Mouse (Mus musculus) midbrain, embryonic 10.5 days (tissue): ENCODE data around the gene Smco4. TPM values are rescaled to one million over a fixed set of nuclear protein-coding genes. Genes with fewer than 3 reads are reported as not detected.
"Not testable (repeated sequence)": the region's sequence is repeated elsewhere in the genome, so short reads cannot be mapped to it uniquely, and the experiment has no call there.

Experiments
- DNase-seq: peaks from one replicate; pipeline ENCODE4 v3.0.0-alpha.2; 2017; ENCODE audit warnings: low spot score
- H3K27ac ChIP-seq: fragments of 300-500 bp; sonication (generic); replicated peaks from 2 replicates; pipeline ENCODE4 v1.5.1; 2016; ENCODE audit warnings: mild to moderate bottlenecking
- H3K27me3 ChIP-seq: fragments of 300-500 bp; sonication (generic); 2 replicates; pipeline ENCODE4 v1.6.1; 2016; ENCODE audit warnings: low read depth, mild to moderate bottlenecking; ENCODE audit not compliant: poor library complexity, severe bottlenecking
- H3K36me3 ChIP-seq: fragments of 300-500 bp; sonication (generic); 2 replicates; pipeline ENCODE4 v1.6.1; 2016; ENCODE audit warnings: mild to moderate bottlenecking, moderate library complexity
- H3K4me1 ChIP-seq: fragments of 300-500 bp; sonication (generic); 2 replicates; pipeline ENCODE4 v1.6.1; 2016
- H3K4me3 ChIP-seq: fragments of 300-500 bp; sonication (generic); 2 replicates; pipeline ENCODE4 v1.5.1; 2016; ENCODE audit warnings: mild to moderate bottlenecking, moderate library complexity
- H3K9me3 ChIP-seq: fragments of 300-500 bp; sonication (generic); replicated peaks from 2 replicates; pipeline ENCODE4 v1.6.1; 2016; ENCODE audit warnings: mild to moderate bottlenecking
- whole genome bisulfite sequencing: fragments of 180-500 bp; shearing (Covaris S2); methylation state at CpG from one replicate; pipeline ENCODE4 v1.1.7; 2016; 5-methylcytosine and 5-hydroxymethylcytosine counted together
- polyA plus RNA-seq: library from polyadenylated mRNA; unstranded; fragments of >200 nt; fragmentation: Nextera tagmentation; extraction: Ambion mirVana; gene quantifications from 2 replicates; pipeline ENCODE4 v1.2.1, GENCODE M21; 2016

The Smco4 gene
- polyA plus RNA-seq, 1 experiment from 2014 or later = 1.3 TPM

DNA sequence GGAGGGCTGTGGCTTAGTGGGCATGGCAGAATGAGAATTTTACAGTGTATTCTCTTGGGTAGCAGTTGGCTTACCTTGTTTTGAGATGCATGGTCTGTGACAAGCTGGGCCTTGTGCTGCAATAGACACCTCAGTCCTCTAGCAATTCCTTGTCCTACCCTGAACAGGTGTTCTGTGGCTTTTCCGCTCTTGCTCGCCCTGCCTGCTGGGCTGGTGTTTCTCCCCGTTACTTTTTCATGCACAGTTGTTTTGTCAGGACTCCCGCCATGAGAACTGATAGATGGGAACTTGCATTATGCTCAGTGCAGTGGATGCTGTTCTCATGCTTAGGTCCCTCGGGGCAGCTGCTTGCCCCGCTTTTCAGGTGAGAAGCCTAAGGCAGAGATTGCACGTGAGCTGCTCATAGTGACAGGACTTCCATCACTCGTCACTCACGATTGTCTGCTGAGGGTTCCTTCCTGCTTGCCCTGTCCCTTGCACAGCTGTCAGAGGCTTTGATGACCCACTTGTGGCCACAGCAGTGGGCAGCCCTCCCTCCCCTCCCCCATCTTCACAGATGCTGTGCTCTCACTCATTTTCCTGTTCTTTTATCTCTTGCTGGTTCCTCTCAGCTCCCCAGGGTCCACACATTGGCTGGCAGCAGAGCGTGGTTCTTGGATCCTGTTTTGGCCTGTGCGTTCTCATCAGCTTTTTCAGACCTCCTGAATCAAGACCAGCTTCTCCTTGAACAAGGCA, 40.3 kb downstream of the Smco4 start:
- Histone ChIP-seq H3K27ac (no peak overlapping the region), H3K36me3 (0 out of 2 replicates have a peak, but pooled peaks cover 6% of the 10 kb centered on the region), H3K9me3 (no peaks in the 10 kb centered on the region), H3K4me3 (no peak overlapping the region), H3K4me1 (peaks cover 32% of the 10 kb centered on the region), H3K27me3 (no peaks in the 10 kb centered on the region)
- no peak for DNase-seq
- WGBS = 84% methylated on average over 11 of the region's 11 CpGs

DNA sequence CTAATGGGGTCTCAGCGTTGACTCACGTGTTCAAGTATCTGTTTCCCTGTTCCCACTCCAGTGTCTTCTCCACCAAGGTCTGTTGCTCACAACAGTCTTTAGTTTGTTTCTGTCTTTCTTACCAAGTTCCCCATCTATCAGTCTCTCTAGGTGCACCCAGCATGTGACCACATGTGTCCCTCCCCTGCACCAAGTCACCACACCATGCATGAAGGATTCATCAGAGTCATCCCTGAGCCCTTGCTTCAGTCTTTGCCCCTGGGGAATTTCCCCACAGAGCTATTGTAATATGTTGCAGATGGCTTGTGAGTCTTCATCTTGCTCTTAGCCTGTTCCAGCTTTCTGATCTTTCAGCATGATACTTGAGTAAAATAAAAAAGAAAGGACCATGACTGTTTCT, 40.9 kb downstream of the Smco4 start:
- H3K36me3 ChIP-seq = 0 out of 2 replicates have a peak, but pooled peaks cover 6% of the 10 kb centered on the region
- no peaks in the 10 kb centered on the region for H3K27me3 ChIP-seq
- WGBS = 94% methylated on average over 2 of the region's 2 CpGs
- no peaks in the 10 kb centered on the region for H3K9me3 ChIP-seq
- no peak overlapping the region for H3K27ac ChIP-seq
- H3K4me3 ChIP-seq = no peak overlapping the region
- peaks cover 27% of the 10 kb centered on the region for H3K4me1 ChIP-seq
- no peak for DNase-seq

DNA sequence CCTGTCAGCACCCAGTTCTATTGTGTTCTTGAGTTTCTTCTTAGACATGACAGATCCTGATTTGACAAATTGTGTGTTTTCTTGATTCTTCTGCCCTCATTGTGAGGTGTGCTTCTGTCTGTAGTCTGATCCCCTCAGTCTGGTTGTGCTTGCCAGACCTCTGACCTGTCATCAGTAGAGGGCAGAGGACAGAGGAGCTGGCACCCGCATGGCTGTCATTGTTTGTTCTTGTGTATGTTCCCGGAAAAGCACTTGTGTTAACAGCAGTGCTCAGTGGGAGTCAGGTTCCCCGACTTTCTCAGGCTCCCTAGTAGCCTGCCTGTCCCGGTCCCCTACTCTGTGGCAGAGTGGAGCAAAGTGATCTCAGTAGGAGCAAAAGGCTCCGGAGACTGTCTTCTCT, 42.2 kb downstream of the Smco4 start:
- 0 out of 2 replicates have a peak overlapping the region, but pooled peaks have one; percentile 46 for H3K27ac ChIP-seq
- no peak for DNase-seq
- H3K36me3 ChIP-seq = peaks cover 14% of the 10 kb centered on the region; the same call in 1 of the 2 replicates
- no peak overlapping the region for H3K4me3 ChIP-seq
- peaks cover 23% of the 10 kb centered on the region for H3K4me1 ChIP-seq
- H3K27me3 ChIP-seq = no peaks in the 10 kb centered on the region
- H3K9me3 ChIP-seq = no peaks in the 10 kb centered on the region
- 66% methylated on average over 5 of the region's 5 CpGs for WGBS

DNA sequence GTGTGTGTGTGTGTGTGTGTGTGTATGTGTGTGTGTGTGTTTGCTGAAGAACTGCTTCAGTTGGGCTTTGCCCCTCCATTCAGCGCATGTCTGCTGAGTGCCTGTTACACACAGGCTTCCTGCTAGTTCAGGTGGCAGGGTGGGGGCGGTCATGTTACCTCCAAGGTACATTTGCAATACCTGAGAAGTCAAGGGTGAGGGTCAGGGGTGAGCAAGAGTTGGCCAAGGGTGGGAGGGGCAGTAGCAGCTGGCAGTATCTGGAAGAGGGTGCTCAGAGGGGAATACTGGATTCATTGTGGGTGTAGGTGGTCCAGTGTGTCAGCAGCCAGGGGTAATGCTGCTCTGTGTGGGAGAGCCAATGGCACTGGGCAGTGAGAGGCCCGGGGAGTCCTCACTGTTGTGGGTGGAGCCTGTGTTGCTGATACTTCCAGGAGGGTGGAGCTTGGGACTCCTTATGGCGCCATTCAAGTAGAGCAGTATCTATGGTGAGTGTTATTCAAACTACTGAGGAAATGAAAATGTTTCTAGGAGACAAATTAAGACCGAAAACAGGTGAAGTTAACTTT, 43.7 kb downstream of the Smco4 start:
- H3K27ac ChIP-seq = no peak overlapping the region
- no peaks in the 10 kb centered on the region for H3K27me3 ChIP-seq
- H3K4me3 ChIP-seq = no peak overlapping the region
- DNase-seq = no peak
- peaks cover 23% of the 10 kb centered on the region for H3K4me1 ChIP-seq
- H3K9me3 ChIP-seq = no peaks in the 10 kb centered on the region
- 91% methylated on average over 5 of the region's 5 CpGs for WGBS
- H3K36me3 ChIP-seq = peaks cover 16% of the 10 kb centered on the region; the same call in 1 of the 2 replicates

- H3K27me3 ChIP-seq = no peaks in the 10 kb centered on the region
- peaks cover 16% of the 10 kb centered on the region; the same call in 1 of the 2 replicates for H3K36me3 ChIP-seq
- H3K9me3 ChIP-seq = no peaks in the 10 kb centered on the region
- no peak overlapping the region for H3K27ac ChIP-seq
- peaks cover 23% of the 10 kb centered on the region for H3K4me1 ChIP-seq
- H3K4me3 ChIP-seq = no peak overlapping the region
- no peak for DNase-seq
- 94% methylated on average over 3 of the region's 3 CpGs for WGBS
These were observed 44.3 kb downstream of the Smco4 start for GRCm38 (mm10) chr9:15537455-15538048.

DNA sequence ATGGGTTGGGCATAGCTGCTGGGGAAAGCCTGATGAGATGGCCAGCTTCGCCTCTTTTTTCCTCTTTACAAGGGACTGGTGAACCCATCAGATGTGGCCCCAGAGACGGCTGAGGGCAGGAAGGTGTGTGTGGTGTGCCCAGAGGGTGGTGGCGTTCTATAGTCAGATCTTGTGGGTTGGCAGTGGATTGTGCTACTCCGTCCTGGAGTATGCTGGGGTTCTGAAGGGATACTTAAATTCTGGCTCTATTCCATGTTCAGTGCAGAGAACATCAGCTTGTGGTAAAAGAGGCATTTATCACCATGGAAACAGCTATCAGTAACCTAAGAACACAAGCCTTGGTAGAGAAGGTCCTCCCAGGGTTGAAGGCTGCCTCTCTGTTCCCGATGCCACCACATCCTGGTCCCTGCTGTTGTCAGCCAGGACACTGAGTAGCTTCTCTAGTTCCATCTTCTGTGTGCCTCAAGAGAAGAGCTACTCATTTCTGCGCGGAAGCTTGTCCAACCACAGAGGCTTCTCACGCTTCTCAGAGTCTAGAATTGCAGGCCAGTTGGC, 45.8 kb downstream of the Smco4 start:
- DNase-seq = no peak
- peaks cover 16% of the 10 kb centered on the region; the same call in 1 of the 2 replicates for H3K36me3 ChIP-seq
- H3K4me1 ChIP-seq = peaks cover 15% of the 10 kb centered on the region
- H3K27ac ChIP-seq = no peak overlapping the region
- no peaks in the 10 kb centered on the region for H3K9me3 ChIP-seq
- WGBS = 95% methylated on average over 8 of the region's 8 CpGs
- no peaks in the 10 kb centered on the region for H3K27me3 ChIP-seq
- H3K4me3 ChIP-seq = no peak overlapping the region

DNA sequence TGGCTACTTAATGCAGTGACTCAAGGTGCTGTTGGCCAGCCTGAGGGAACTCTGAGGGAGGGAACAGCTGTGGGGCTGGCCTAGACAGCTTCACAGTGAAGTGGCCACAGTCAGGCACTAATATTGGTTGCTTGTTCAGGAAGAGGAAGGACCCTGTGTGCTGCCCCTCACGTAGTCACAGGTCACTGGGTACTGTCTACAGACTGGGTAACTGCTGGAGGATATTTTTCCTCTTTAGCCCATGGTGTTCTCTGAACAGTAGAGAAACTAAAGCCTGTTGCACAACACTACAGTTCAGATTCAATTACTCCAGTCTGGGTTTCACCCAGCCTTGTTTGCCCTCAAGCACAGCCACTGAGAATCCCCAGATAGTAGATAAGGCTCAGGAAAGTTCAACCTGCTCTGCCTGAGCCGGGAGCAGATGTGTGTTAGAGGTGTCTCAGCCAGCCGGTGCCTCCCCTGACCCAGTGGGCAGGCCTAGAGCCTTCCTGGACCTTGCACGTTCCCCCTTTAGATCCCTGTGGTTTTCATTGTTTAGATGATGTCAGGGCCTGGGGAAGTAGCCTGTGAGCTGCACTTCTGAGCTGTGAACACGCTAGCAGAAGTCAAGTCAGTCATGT, 48.6 kb downstream of the Smco4 start:
- H3K27me3 ChIP-seq = no peaks in the 10 kb centered on the region
- H3K9me3 ChIP-seq = no peaks in the 10 kb centered on the region
- WGBS = 76% methylated on average over 5 of the region's 5 CpGs
- no peak overlapping the region for H3K4me3 ChIP-seq
- no peaks in the 10 kb centered on the region for H3K4me1 ChIP-seq
- no peak overlapping the region for H3K27ac ChIP-seq
- peaks cover 20% of the 10 kb centered on the region; the same call in 1 of the 2 replicates for H3K36me3 ChIP-seq
- no peak for DNase-seq

DNA sequence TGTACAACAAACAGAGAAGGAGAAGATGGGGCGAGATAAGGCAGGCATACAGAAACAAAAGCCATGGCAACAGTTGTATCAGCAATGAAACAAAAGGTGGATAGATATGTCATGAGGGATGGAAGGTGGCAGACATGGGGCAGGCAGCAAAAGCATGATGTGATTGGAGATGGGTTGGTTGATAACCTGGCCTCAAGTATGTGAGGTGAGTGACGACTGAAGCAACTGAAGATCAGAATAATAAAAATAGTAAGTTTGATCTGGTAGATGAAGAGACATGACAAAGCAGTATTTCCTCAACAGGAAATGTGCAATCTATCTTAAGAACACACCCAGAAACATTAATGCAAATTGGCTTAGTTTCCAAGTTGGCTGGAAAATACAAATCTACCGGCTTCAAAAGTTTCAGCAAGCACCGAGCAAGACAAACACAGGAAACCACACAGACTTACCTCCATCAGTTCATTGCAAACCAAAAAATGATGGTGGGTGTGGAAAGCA, 57.3 kb downstream of the Smco4 start:
- Histone ChIP-seq H3K27ac (no peak overlapping the region), H3K36me3 (no peaks in the 10 kb centered on the region), H3K4me1 (0 out of 2 replicates have a peak, but pooled peaks cover 3% of the 10 kb centered on the region), H3K27me3 (no peaks in the 10 kb centered on the region), H3K4me3 (no peak overlapping the region), H3K9me3 (peaks cover 6% of the 10 kb centered on the region; the same call in 1 of the 2 replicates)
- no peak for DNase-seq
- 92% methylated on average over 4 of the region's 4 CpGs for WGBS

- not testable (repeated sequence) for H3K4me1 ChIP-seq, H3K4me3 ChIP-seq, H3K27ac ChIP-seq, DNase-seq, H3K36me3 ChIP-seq, H3K9me3 ChIP-seq, H3K27me3 ChIP-seq
- 93% methylated on average over 6 of the region's 6 CpGs for WGBS
These were observed 57.8 kb downstream of the Smco4 start for GRCm38 (mm10) chr9:15551073-15551472.

DNA sequence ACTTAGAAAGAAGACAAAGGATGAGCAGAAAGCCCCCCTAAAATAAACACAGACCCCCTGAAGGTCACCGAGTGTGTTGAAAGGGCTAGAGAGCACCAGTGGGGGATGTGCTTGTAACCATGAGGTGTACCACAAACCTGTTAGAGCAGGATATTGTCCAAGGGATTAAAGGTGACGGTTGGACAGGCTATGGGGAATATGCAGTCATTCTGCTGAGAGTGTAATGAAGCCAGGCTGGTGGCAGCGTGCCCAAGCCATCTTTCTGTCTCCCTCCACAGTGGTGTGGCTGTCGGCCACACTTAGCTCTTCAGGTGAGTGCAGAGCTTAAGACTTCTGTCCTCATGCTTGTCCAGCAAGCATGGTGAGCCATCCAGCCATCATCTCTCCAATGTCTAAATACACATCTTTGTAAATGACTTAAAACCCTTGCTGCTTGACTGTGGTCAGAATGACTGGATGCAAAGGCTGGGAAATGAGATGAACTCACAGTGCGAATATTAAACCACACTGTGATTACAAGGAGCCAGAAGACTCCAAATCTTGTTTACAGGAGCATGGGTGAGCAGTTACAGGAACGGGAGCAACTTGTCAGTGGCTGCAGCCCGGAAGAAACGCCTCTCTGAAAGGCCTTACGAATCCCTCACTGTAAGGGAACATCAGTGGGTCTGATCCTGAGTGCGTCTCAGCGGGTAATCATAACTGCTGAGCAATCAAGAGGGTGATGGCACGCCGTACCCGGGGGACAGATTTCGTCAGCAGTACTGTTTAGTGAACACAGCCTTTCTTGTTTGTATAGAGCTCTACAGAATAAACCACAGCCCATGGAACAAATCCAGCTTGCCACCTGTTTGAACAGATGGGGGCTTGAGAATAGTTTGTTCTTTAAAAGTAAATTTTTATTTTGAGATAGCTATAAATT, 59.0 kb downstream of the Smco4 start:
- H3K36me3 ChIP-seq = no peaks in the 10 kb centered on the region
- WGBS = 88% methylated on average over 15 of the region's 15 CpGs
- H3K27ac ChIP-seq = no peak overlapping the region
- H3K27me3 ChIP-seq = no peaks in the 10 kb centered on the region
- 0 out of 2 replicates have a peak, but pooled peaks cover 3% of the 10 kb centered on the region for H3K4me1 ChIP-seq
- DNase-seq = no peak
- no peak overlapping the region for H3K4me3 ChIP-seq
- H3K9me3 ChIP-seq = peaks cover 6% of the 10 kb centered on the region; the same call in 1 of the 2 replicates

- Histone ChIP-seq H3K27ac (no peak overlapping the region), H3K4me1 (peaks cover 12% of the 10 kb centered on the region), H3K4me3 (no peak overlapping the region), H3K9me3 (peaks cover 6% of the 10 kb centered on the region; the same call in 1 of the 2 replicates), H3K27me3 (no peaks in the 10 kb centered on the region), H3K36me3 (no peaks in the 10 kb centered on the region)
- DNase-seq = no peak
- WGBS = 88% methylated on average over 8 of the region's 8 CpGs
These were observed 60.1 kb downstream of the Smco4 start for GRCm38 (mm10) chr9:15553322-15553721.
